In the genomic region with DNA sequence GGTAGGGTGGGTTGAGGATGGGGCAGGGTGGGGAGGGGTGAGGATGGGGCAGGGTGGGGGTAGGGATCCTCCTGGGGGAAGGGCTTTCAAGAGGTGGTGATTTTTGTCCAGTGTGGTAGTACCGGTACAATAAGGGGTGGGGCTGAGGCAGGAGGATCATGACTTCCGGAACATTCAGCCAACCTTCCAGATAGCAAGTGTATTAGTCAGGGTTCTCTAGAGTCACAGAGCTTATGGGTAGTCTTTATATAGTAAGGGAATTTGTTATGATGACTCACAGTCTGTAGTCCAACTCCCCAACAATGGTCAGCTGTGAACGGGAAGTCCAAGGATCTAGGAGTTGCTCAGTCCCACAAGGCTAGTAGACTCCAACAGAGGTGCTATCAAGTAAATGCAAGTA, we compare ENCODE assay signal across 19 mouse cellular contexts.
DNase-seq lines count a peak whose midpoint lies in the region; TF ChIP-seq lines count a peak whose summit lies in the region.
"Had no signal": no experiment of that assay in that cellular context is flagged by ENCODE, and none has a peak within 500 bp of the region (broad histone marks: within the 10 kb centered on the region; RNA-seq: fewer than 3 reads in every experiment).

No protein-coding gene starts in this region.

- H3K4me3 ChIP-seq in myocyte, result no peak overlapping the region
- H3K4me3 ChIP-seq: forebrain, embryonic 12.5 days; forebrain, embryonic 15.5 days; heart, adult 2 months; heart, embryonic 10.5 days; heart, embryonic 13.5 days; hindbrain, embryonic 12.5 days; hindbrain, embryonic 15.5 days had no signal

- H3K27me3 ChIP-seq in myocyte (ENCODE audit: control insufficient read depth, insufficient read depth, insufficient read length), result no peaks in the 10 kb centered on the region
- H3K27me3 ChIP-seq: forebrain, embryonic 12.5 days; forebrain, embryonic 15.5 days; heart, embryonic 13.5 days; hindbrain, embryonic 12.5 days; hindbrain, embryonic 15.5 days had no signal

- intact Hi-C loops in heart, postnatal 10 days (cut with DNase I), result no loop called here
- intact Hi-C loops in left cerebral cortex, postnatal 14 days (cut with DNase I), result no loop called here

- H3ac ChIP-seq in myocyte (ENCODE audit: control insufficient read depth, insufficient read length), result no peak overlapping the region

- no peak for TF ChIP-seq POLR2A in myocyte (IDR thresholded peaks at IDR 0.05; ENCODE audit: insufficient read length, low read depth)

- peak; percentile 70 for DNase-seq in heart, adult 11 months
- no peak for DNase-seq in heart, postnatal 10 days
- DNase-seq in NIH3T3 (ENCODE audit: low read depth), result peak; percentile 81
- no peak for DNase-seq in left cerebral cortex, postnatal 14 days (ENCODE audit: low spot score in 2 of 2)
- DNase-seq in left cerebral cortex, adult 9 months (ENCODE audit: low spot score in 2 of 2), result no peak
- DNase-seq: adrenal gland, adult 8-10 months; adrenal gland, postnatal 25 days; cerebellum, adult 11-12 months; cerebellum, adult 9-10 months; cerebellum, postnatal 14 days; gastrocnemius, postnatal 25 days; heart, adult 2 months had no signal

- no peaks in the 10 kb centered on the region for H3K79me2 ChIP-seq in myocyte (ENCODE audit: control insufficient read depth, insufficient read depth)

- H3K4me2 ChIP-seq in myocyte (ENCODE audit: low read depth), result peak overlapping the region; percentile 7
- H3K4me2 ChIP-seq: forebrain, embryonic 12.5 days; forebrain, embryonic 15.5 days; heart, embryonic 13.5 days; hindbrain, embryonic 12.5 days; hindbrain, embryonic 15.5 days had no signal

- H3K36me3 ChIP-seq in myocyte (ENCODE audit: control insufficient read depth, insufficient read depth), result no peaks in the 10 kb centered on the region
- H3K36me3 ChIP-seq: forebrain, embryonic 12.5 days; forebrain, embryonic 15.5 days; heart, embryonic 10.5 days; heart, embryonic 13.5 days; hindbrain, embryonic 12.5 days; hindbrain, embryonic 15.5 days had no signal

TF ChIP-seq in myocyte, 11 proteins besides CTCF, POLR2A, EP300 and RAD21:
- TF ChIP-seq POLR2AphosphoS2 (IDR thresholded peaks at IDR 0.05; ENCODE audit: insufficient read length, low read depth), result no peak
- TF ChIP-seq MYOG (IDR thresholded peaks at IDR 0.05; ENCODE audit: control insufficient read depth in 1 of 3, insufficient read depth in 1 of 3, insufficient read length in 2 of 3, low read depth in 2 of 3), result no peak
- TF ChIP-seq SRF (IDR thresholded peaks at IDR 0.05; ENCODE audit: control insufficient read depth, insufficient read length, low read depth), result no peak
- no peak for TF ChIP-seq MAX (IDR thresholded peaks at IDR 0.05; ENCODE audit: low read depth)
- TF ChIP-seq E2F4 (IDR thresholded peaks at IDR 0.05; ENCODE audit: insufficient read depth), result no peak
- no peak for TF ChIP-seq MYOD1 (IDR thresholded peaks at IDR 0.05; ENCODE audit: control insufficient read depth in 1 of 3, insufficient read length in 2 of 3, low read depth in 2 of 3)
- no peak for TF ChIP-seq TCF12 (IDR thresholded peaks at IDR 0.05; ENCODE audit: insufficient read depth, poor library complexity, severe bottlenecking)
- no peak for TF ChIP-seq TCF3 (IDR thresholded peaks at IDR 0.05; ENCODE audit: insufficient read length, low read depth)
- no peak for TF ChIP-seq USF1 (IDR thresholded peaks at IDR 0.05; ENCODE audit: low read depth)
- no peak for TF ChIP-seq CEBPB (IDR thresholded peaks at IDR 0.05; ENCODE audit: insufficient read depth, poor library complexity, severe bottlenecking)
- no peak for TF ChIP-seq REST (IDR thresholded peaks at IDR 0.05; ENCODE audit: insufficient read depth, insufficient read length)

Comparison
In these comparisons a context has a peak if more than half of its experiments do, and no peak if none do; other contexts are left out.
1. DNase-seq: peak in heart, adult 11 months (single experiment) and NIH3T3 (single experiment); none in heart, postnatal 10 days (0 of 2), left cerebral cortex, postnatal 14 days (0 of 2) and left cerebral cortex, adult 9 months (0 of 2).